Mouse (Mus musculus) urinary bladder, adult 2 months (tissue): ENCODE results near the gene Adh1. TPM values are rescaled to one million over a fixed set of nuclear protein-coding genes. Genes with fewer than 3 reads are reported as not detected.

Source experiments
- DNase-seq: peaks from one replicate; pipeline ENCODE4 v3.0.0; 2022; ENCODE audit warnings: low spot score
- polyA plus RNA-seq: library from polyadenylated mRNA; depleted of rRNA; stranded (reverse); fragments of >200 nt; gene quantifications from 2 replicates; pipeline ENCODE4 v1.2.3, GENCODE M21; 2012

Adh1 gene
- polyA plus RNA-seq, 1 experiment = 825 TPM

DNA sequence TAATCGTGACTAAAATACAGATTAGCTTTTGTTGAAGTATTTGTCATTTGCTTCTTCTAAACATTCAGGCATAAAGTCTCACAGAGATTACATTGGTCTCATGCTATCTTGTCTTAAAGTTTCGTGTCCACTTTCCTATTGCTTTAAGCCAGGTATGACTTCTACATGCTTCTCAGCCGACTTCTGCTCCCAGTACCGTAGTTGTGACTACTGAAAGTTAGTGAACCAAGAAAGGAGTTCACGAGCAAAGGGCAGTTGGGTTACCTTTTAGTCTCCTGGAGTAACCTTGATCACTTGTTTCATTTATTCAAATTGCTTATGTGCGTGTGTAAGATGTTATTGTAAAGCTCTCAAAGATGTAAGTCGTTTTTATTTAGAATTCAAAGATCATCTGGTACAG, 25.2 kb downstream of the Adh1 start:
- DNase-seq = no peak

DNA sequence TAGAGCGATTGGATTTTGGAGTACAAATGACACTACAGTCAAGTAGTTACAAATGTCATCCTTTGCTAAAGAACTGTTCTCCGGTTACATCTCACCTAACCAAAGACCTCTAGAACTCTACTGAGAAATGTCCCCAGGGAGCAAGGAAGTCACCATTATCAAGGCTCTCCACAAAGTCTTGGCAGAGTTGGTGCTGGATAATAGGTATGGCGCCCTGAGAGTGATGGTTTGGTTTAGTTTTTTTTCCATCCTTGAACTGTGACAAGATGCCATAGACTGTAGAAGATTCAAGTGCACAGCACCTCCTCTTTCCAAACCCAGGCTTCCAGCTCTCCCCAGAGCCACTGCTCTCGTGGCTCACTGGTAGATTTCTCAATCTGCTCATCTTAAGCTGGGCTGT, 26.9 kb downstream of the Adh1 start:
- no peak for DNase-seq

GRCm38 (mm10) chr3:138290672-138291071, 29.9 kb downstream of the Adh1 start:
- no peak for DNase-seq

DNA sequence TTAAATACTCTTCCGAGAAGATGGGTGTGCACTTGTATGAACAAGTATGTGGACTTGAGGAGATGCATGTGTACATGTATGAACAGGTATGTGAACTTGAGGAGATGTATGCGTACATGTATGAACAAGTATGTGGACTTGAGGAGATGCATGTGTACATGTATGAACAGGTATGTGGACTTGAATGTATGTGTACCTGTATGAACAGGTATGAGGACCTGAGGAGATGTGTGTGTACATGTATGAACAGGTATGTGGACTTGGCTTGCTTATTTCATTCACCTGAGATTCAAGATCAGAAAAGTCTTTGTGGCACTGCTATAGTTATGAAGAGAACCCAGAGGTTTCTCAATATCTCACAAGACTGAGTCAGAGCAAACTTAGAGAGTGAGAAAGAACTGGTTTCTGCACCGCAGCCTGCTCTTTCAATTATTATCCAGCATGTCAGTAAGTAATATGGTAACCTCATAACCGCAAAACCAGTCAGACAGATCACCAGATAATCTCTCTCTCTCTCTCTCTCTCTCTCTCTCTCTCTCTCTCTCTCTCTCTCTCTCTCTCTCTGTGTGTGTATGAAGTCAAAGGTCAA, 30.8 kb downstream of the Adh1 start:
- DNase-seq = no peak

GRCm38 (mm10) chr3:138293298-138293895, 32.6 kb downstream of the Adh1 start:
- DNase-seq = no peak

- DNase-seq = no peak
These were observed 39.3 kb downstream of the Adh1 start for GRCm38 (mm10) chr3:138300130-138300529.

DNA sequence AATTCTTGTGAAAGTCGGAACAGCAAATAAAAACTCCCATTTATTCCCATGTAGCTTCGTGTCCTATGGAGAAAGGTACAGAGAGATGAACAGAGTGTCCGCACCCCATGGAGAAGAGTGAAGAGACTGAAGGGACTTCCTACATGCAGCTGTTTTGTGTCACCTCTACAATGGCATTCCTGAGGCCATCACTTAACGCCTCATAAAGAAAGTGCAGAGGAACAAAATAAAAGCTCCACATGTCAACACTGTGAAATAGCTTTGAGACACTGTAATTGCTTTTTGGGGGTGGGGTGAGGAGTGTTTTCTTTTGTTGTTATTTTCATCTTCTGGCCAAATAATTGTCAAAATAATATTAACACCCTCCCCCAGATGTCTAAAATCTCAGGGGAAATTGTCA, 41.9 kb downstream of the Adh1 start:
- no peak for DNase-seq

DNA sequence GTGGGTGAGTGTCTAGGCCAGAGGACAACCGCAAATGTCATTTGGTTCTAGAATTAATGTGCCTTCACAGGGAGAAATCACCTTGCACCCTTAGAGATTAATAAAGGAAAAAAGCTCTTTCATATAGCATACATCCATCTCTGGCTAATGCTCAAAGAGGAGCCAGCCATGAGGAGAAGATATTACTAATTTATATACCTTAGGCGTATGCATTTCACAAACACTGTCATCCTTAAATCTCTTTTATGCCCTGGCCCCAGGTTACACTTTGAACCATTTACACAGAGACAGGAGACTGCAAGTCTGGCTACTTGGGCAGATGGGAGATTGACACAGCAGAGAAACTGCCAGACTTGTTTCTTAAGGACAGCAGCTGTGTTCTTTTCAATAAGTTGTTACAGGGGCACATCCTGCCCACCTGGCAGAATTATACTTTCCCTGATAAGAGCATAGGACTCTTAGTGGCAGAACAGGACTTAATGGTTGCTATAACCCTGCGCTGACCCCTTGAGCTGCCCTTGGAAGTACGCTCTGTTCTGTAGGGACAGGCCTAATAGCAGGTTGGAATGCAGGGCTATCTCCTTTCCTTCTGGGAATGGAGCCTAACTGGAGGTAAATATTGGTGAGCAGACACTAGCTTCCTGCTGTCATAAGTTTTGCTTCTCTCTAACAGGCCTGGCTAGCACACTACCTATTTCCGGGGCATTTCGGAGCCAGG, 43.1 kb downstream of the Adh1 start:
- DNase-seq = no peak

- DNase-seq = no peak
These were observed 43.7 kb downstream of the Adh1 start for GRCm38 (mm10) chr3:138304489-138304871.

GRCm38 (mm10) chr3:138305486-138306289, 44.9 kb downstream of the Adh1 start:
- no peak for DNase-seq

DNA sequence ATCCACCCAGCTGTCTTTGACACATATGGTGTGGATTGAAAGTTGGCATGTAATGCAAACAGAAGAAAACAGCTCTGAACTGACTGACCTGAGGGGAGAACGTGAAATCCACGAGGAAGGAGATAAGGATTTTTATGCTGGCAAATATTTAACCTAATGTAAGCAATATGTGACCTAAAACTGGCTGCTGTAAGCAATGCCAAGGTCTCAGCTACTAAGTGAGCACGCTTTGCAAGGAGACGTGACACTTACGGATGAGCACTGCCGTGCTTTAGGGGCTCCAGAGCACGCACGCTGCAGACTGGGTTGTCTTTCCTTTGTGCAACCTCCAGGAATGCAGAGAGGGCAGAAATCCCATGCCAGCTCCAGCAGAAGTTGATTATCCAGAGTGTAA, 45.5 kb downstream of the Adh1 start:
- no peak for DNase-seq

DNA sequence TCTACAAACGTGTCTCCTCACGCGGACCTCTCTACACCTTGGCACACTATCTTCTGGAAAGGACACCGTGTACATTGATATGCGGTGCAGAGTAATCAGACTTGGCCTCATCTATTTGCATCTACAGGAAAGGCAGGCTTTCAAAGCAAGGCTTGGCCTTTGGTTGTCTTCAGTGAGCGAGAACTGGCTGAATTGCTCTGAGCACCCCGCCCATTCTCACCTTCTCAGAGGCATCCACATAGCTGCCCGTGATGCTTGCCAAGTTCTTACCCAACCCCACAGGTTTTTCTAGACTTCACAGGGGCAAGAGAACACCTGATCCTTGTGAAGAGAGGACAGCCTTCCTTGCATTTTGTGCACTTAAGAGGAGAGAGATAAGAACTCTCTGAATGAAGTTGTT, 49.1 kb downstream of the Adh1 start:
- no peak for DNase-seq

DNA sequence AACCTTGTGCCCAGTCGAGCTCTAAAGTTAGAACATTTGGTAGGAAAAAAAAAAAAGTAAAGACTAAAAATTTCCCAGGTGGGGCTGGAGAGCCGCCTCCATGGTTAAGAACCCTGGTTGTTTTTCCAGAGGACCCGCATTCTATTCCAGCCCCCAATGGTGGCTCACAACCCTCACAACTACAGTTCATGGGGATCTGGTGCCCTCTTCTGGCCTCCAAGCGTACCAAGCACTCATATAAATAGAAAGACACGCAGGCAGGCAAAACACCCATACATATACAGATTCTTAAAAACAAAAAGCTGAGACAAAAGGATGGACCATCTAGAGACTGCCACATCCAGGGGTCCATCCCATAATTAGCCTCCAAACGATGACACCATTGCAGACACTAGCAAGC, 50.2 kb downstream of the Adh1 start:
- no peak for DNase-seq

GRCm38 (mm10) chr3:138312965-138313364, 52.2 kb downstream of the Adh1 start, which contains the start of gene Adh6a:
Adh6a (plus strand) TSS chr3:138313286.
- DNase-seq = no peak

- DNase-seq = no peak
These were observed 56.2 kb downstream of the Adh1 start for GRCm38 (mm10) chr3:138316908-138317472.

DNA sequence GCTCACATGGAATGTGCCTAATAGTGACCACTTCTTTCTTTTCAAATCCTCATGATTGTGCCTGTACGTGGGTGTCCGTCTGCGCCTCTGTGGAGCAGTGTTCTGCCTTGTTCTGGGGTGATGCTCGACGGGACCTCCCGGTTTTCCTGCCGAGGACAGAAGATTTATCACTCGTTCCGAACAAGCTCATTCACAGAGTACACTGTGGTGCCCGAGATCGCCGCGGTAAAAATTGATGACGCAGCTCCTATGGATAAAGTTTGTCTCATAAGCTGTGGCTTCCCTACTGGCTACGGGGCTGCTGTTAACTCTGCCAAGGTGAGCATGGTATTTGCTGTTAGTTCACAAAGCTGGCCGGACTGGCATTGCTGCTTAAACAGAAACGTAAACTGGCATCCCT, 64.2 kb downstream of the Adh1 start:
- no peak for DNase-seq

DNA sequence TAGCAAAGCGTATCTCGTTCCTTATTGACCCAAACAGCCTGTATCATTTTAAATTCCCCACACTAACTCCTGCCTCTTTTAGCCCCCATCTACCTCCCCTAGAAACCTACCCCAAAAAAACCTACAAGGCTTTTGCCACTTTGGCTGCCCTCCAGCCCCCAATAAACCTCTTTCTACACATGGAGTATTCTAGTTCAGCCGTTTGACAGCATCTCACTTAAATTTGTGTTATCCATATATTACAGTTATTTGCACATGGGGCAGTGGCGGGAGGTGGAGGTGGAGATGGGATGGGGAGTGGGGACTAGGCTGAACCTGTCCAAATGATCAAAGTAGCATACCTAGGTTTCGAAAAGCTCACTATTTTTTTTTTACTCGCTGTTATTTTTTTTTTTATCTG, 64.7 kb downstream of the Adh1 start:
- no peak for DNase-seq

GRCm38 (mm10) chr3:138333910-138334309, 73.1 kb downstream of the Adh1 start:
- no peak for DNase-seq

DNA sequence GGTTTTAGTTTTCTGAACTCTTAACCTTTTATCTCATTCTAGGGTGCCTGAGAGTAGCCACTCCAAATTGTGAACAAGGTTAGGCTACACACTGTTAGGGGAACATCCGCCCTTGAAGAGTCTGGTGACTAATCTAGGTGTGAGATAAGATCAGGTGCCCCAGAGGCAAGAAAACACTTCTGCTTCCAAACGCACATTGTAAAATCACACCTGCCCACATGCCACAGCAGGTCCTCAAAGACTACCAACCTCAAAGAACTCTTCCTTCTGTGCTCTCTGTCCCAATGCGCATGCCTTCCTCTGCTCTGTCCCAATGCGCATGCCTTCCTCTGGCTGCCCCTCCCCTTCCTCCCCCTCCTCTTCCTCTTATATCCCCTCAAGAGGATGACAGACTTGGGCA, 73.5 kb downstream of the Adh1 start:
- DNase-seq = no peak

DNA sequence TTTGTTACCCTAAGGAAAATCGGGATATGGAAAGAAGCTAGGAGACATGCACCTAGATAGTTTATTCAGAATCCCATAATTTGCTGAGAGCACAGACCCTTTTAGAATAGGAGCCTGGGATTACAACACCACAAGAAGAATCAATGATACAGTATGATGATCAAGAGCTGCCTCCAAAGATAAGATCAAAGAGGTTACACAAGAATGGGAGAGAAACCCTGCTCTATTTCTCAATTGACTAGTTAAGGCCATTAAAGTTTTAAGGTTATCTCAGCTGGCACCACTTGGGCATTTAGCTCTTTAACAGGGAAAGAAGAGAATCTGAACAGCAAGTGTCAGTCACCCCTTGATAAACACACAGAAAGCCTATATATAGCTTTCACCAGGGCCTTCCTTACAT, 74.8 kb downstream of the Adh1 start:
- DNase-seq = no peak

DNA sequence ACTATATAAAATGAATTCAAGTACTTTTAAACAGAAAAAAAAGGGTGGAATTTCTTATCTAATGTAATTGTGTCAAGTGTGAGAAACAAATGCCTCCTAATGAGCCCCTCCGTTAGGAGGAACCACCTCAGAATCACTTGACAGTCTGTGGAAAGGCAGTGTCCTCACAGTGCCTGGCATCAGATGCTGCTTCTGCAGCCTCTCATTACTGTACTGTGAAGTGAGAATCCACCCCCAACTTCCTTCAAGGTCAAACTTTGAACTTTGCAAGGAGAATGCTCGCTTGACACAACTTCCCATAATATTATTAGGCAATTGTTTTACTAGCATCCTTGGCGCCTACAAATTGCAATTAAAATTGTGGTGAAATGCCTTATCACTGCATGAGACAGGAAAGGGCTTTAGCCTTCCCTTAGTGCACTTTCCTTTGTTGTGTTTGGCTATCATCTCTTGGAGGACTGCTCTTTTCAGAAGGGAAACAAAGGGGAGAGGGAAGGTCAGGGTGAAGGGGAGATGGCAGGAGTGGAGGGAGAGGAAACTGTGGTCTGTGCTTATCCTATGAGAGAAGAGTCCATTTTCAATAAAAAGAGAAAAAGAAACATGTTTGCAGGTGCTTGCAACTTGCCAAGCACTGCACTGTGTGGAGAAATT, 75.4 kb downstream of the Adh1 start:
- no peak for DNase-seq
